Mouse (Mus musculus): Measurements from ENCODE around the gene Ssbp3.

Ssbp3 gene

GRCm38 (mm10) chr4:107006807-107007206 lies 96.3 kb downstream of the Ssbp3 start:
- in situ Hi-C loops (cut with MboI, MseI) = no loop called here

- in situ Hi-C loops (cut with MboI, MseI) = no loop called here
These were observed 96.9 kb downstream of the Ssbp3 start for GRCm38 (mm10) chr4:107007359-107007758.

GRCm38 (mm10) chr4:107008161-107008560 lies 97.7 kb downstream of the Ssbp3 start:
- in situ Hi-C loops (cut with MboI, MseI) = no loop called here

GRCm38 (mm10) chr4:107009548-107009947 lies 99.0 kb downstream of the Ssbp3 start:
- in situ Hi-C loops (cut with MboI, MseI) = no loop called here

DNA sequence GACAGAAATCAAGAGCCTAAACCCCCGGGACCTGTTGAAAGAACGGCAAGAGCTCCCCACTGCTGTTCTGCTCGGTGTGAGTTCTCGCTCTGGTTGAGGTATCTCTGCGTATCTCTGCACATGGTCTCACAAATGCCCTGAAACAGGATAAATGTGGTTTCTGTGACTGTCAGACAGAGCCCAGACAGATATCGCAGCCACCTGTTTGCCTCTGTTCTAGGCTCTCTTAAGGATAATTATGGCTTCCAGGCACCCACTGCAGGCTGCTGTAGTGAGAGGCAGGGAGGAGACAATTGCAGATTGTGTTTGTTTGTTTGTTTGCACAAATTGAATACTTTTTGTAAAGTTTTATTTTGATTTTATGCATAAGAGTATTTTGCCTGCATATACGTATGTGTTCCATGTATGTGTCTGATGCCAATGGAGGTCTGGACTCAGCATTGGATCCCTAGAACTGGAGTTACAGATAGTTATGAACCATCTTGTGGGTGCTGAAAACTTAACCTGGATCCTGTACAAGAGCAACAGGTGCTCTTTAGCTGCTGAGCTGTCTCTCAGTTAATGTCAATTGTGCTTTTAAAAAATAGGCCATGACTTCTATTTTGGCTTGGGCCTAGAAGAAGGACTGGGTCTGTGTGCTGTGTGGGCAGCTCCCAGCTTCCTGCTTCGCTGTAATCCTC lies 101.0 kb downstream of the Ssbp3 start:
- in situ Hi-C loops (cut with MboI, MseI) = loop anchor here (5.0 kb wide), 1 partner anchor 81 kb away; no protein-coding TSS in a partner anchor

- in situ Hi-C loops (cut with MboI, MseI) = loop anchor here (5.0 kb wide), 1 partner anchor 80 kb away; no protein-coding TSS in a partner anchor
These were observed 101.5 kb downstream of the Ssbp3 start for GRCm38 (mm10) chr4:107012005-107012478.

DNA sequence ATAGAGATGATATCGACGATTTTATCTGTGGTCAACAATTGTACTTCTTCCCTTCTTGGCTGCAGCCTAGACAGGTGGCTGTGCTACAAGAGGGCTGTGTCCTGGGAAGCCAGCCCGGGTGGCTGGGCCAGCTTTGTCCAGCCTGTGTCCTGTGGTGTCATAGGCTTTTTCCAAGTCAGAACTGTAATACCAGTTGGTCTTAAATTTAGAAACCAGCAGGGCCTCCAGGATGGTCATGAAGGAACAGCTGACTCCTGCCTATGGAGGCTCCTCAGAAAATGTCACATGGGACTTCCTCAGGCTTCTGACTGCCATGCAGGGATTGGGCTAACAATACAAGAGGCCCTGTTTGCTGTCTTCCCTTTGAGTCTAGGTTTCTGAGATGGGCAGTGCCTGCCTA lies 102.1 kb downstream of the Ssbp3 start:
- in situ Hi-C loops (cut with MboI, MseI) = loop anchor here (5.0 kb wide), 1 partner anchor 80 kb away; no protein-coding TSS in a partner anchor

- in situ Hi-C loops (cut with MboI, MseI) = loop anchor here (5.0 kb wide), 1 partner anchor 79 kb away; no protein-coding TSS in a partner anchor
These were observed 102.8 kb downstream of the Ssbp3 start for GRCm38 (mm10) chr4:107013119-107013816.

DNA sequence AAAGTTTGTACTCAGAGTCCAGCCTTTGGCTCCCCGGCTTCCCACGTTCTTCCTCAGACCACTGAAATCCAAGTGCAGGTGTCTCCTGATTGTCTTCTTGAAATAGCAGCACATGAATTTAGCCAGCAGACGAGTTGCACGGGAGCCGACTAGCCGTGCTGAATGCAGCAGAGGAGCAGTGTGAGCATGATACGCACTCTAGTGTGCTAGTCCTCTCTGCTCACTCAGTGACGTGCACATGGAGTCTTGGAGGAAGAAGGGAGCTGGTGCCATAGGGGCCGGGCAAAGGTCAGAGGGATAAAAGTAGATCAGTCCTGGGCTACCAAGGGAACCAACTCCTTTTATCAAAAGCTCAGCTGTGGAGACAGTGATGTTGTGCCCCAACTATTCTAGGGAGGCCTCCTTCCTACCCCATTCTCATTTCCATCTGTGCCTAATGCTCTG lies 103.3 kb downstream of the Ssbp3 start:
- in situ Hi-C loops (cut with MboI, MseI) = loop anchor here (5.0 kb wide), 1 partner anchor 78 kb away; no protein-coding TSS in a partner anchor

- in situ Hi-C loops (cut with MboI, MseI) = no loop called here
These were observed 105.5 kb downstream of the Ssbp3 start for GRCm38 (mm10) chr4:107015971-107016511.

GRCm38 (mm10) chr4:107017257-107017656 lies 106.8 kb downstream of the Ssbp3 start:
- in situ Hi-C loops (cut with MboI, MseI) = no loop called here

DNA sequence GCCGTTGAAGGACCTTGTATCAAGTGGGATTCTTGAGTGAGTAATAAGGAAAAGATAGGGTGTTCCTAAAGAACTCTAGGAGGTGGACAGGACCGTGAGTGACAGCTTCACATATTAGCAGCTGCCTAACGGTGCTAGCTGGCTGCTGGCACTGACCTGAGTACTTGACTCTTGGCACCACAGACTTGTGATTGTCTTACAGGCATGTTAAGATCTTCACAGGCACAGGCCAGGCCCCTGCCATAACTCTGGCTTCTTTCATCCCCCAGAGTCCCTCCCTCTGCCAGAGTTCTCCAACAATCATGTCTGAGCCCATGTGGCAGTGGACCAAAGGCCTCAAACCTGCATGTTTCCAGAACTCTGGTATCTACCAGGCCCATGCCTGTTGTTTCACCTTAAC lies 108.0 kb downstream of the Ssbp3 start:
- in situ Hi-C loops (cut with MboI, MseI) = no loop called here

- in situ Hi-C loops (cut with MboI, MseI) = no loop called here
These were observed 108.5 kb downstream of the Ssbp3 start for GRCm38 (mm10) chr4:107019027-107019426.

DNA sequence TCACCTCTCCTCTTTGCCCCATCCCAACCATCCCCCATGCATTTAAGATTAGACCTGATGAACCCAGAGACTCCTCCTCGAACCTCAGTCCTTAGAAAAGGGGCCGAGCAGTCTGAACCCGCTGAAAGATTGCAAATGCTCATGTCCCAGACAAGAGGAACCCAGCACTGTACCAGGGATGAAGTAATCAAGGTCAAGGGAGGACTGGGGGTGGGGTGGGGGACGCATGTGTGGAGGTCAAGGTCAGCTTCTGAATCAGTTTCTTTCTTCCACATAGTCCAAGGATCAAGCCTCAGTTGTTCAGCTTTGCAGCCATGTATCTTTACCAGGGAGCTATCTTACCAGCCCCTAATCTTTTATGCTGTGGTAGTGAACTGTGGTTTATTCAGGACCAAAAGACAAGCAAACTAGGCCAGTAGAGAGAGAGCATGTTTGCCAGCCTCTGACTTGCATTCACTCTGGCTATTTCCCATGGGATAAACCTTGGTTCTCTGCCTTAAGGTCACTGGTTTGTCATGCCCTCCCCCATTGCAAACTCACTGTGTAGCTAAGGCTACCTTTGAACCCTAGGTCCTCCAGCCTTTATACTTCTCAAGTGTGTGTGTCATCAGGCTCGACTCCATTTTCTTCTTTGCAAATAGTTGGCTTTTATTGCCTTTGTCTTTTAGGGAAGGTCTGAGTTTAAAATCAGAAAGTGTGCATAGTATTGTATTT lies 109.9 kb downstream of the Ssbp3 start:
- in situ Hi-C loops (cut with MboI, MseI) = no loop called here

DNA sequence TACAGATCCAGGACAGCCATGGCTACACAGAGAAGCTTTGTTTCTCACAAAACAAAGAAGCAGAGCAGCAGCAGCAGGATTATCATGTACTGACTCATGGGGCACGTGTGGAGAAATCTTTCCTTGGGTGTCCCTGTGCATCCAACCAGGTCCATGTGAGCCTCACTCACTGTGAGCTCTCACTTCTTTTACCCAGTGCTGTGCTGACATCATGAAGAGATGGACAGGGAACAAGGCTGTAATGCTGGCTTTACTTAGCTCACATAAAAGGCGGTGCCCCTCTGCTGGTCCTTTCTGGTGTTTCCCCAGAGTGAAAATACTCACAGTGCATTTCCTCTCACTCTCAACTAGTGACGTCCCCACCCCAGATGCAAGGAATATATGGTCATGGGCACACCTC lies 111.0 kb downstream of the Ssbp3 start:
- in situ Hi-C loops (cut with MboI, MseI) = no loop called here

- in situ Hi-C loops (cut with MboI, MseI) = no loop called here
These were observed 114.4 kb downstream of the Ssbp3 start for GRCm38 (mm10) chr4:107024899-107025298.

- in situ Hi-C loops (cut with MboI, MseI) = no loop called here
These were observed 114.9 kb downstream of the Ssbp3 start for GRCm38 (mm10) chr4:107025369-107025768.

DNA sequence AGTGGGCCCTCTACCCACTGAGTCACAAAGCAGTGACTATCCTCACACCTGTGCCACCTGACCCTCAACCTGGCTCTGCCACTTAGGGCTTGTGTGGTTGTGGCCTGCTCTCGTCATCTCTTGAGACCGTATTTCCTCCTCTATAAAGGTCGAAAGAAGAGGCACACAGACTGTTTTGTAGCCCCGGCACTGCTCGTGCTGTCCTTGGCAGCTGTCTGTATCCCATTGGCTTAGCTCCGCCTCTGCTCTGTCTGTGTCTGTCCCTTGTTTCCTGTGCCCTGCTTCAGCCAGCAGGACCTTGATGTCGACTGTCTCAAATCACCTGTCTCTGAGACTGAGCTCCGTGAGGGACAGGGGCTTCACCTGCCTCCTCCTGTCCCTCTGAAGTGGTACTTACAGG lies 116.0 kb downstream of the Ssbp3 start:
- in situ Hi-C loops (cut with MboI, MseI) = no loop called here

GRCm38 (mm10) chr4:107035689-107036088 lies 125.2 kb downstream of the Ssbp3 start:
- in situ Hi-C loops (cut with MboI, MseI) = no loop called here

GRCm38 (mm10) chr4:107036985-107037384 lies 126.5 kb downstream of the Ssbp3 start:
- in situ Hi-C loops (cut with MboI, MseI) = no loop called here

DNA sequence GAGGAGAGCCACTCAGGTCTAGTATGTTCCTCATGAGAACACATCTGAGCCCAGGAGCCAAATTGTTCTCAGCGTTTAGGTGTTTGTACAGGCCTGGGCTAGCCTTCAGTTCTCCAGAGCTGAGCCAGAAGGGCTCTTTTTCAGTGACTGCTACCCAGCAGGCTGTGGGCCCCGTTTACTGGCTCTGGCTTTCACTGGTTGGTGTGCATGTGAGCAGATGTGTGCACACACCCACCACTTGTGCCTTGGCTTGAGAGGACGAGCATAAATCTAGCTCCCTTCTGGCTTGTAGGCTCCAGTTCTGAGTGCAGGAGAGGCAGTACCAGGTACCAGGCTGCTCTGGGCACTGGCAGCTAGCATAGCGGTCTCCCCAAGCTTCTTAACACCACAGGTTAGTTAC lies 127.8 kb downstream of the Ssbp3 start:
- in situ Hi-C loops (cut with MboI, MseI) = no loop called here

- in situ Hi-C loops (cut with MboI, MseI) = no loop called here
These were observed 128.8 kb downstream of the Ssbp3 start for GRCm38 (mm10) chr4:107039270-107039669.

All from T-helper 1 cell (primary cell).